Mouse (Mus musculus) E14TG2a.4 (cell line): ENCODE results near the gene Nrm.

Source experiments
- H3K27me3 ChIP-seq: 2 replicates; pipeline ENCODE4 v1.6.1; 2014; ENCODE audit warnings: low read length, control low read depth; ENCODE audit not compliant: insufficient read depth
- H3K36me3 ChIP-seq: 2 replicates; pipeline ENCODE4 v1.6.1; 2014; ENCODE audit warnings: low read length, control low read depth; ENCODE audit not compliant: insufficient read depth
- H3K4me1 ChIP-seq: replicated peaks from 2 replicates; pipeline ENCODE4 v1.6.1; 2014; ENCODE audit warnings: low read depth, low read length, control low read depth
- H3K4me3 ChIP-seq: replicated peaks from 2 replicates; pipeline ENCODE4 v1.5.1; 2014; ENCODE audit warnings: mild to moderate bottlenecking, low read length
- H3K9me3 ChIP-seq: 2 replicates; pipeline ENCODE4 v1.6.1; 2014; ENCODE audit warnings: low read length, control low read depth
- CTCF ChIP-seq: conservative IDR thresholded peaks from 2 replicates; pipeline ENCODE4 v1.5.1; 2014; ENCODE audit warnings: low read length
- NANOG ChIP-seq: IDR thresholded peaks from 2 replicates; pipeline ENCODE4 v1.6.1; 2014; ENCODE audit warnings: borderline replicate concordance, low read length, mixed read lengths
- POU5F1 ChIP-seq: IDR thresholded peaks from 2 replicates; pipeline ENCODE4 v1.6.1; 2014; ENCODE audit warnings: low read length, borderline replicate concordance

The Nrm gene

GRCm38 (mm10) chr17:35907609-35908008 lies 46.5 kb downstream of the Nrm start:
- Histone ChIP-seq H3K4me1 (peaks cover 43% of the 10 kb centered on the region), H3K36me3 (peaks cover 77% of the 10 kb centered on the region), H3K27me3 (no peaks in the 10 kb centered on the region), H3K9me3 (no peaks in the 10 kb centered on the region), H3K4me3 (no peak overlapping the region)
- TF ChIP-seq NANOG (no peak), POU5F1 (no peak), CTCF (no peak; the same call in 1 of the 2 replicates)

GRCm38 (mm10) chr17:35909186-35909918 lies 48.2 kb downstream of the Nrm start:
- H3K9me3 ChIP-seq = no peaks in the 10 kb centered on the region
- peaks cover 55% of the 10 kb centered on the region for H3K4me1 ChIP-seq
- peak overlapping the region; percentile 83 for H3K4me3 ChIP-seq
- TF ChIP-seq CTCF (no peak), NANOG (no peak), POU5F1 (no peak)
- peaks cover 79% of the 10 kb centered on the region for H3K36me3 ChIP-seq
- no peaks in the 10 kb centered on the region for H3K27me3 ChIP-seq

- H3K27me3 ChIP-seq = no peaks in the 10 kb centered on the region
- TF ChIP-seq POU5F1 = no peak
- TF ChIP-seq NANOG = no peak
- TF ChIP-seq CTCF = no peak
- H3K4me3 ChIP-seq = peak within 1 kb of the TSS; percentile 83
- peaks cover 81% of the 10 kb centered on the region for H3K36me3 ChIP-seq
- no peaks in the 10 kb centered on the region for H3K9me3 ChIP-seq
- peaks cover 61% of the 10 kb centered on the region for H3K4me1 ChIP-seq
Measured at GRCm38 (mm10) chr17:35909919-35910369, 48.8 kb downstream of the Nrm start, which contains the start of gene Atat1. Gene Atat1 (minus strand): TSS chr17:35910075.

GRCm38 (mm10) chr17:35914975-35915374 lies 53.9 kb downstream of the Nrm start:
- Histone ChIP-seq H3K36me3 (peaks cover 67% of the 10 kb centered on the region), H3K27me3 (no peaks in the 10 kb centered on the region), H3K4me3 (peak overlapping the region; percentile 99), H3K9me3 (no peaks in the 10 kb centered on the region), H3K4me1 (peaks cover 51% of the 10 kb centered on the region)
- TF ChIP-seq CTCF (no peak), POU5F1 (no peak), NANOG (no peak)
